Comparison of ENCODE assay signal across 8 mouse cellular contexts in the genomic region with DNA sequence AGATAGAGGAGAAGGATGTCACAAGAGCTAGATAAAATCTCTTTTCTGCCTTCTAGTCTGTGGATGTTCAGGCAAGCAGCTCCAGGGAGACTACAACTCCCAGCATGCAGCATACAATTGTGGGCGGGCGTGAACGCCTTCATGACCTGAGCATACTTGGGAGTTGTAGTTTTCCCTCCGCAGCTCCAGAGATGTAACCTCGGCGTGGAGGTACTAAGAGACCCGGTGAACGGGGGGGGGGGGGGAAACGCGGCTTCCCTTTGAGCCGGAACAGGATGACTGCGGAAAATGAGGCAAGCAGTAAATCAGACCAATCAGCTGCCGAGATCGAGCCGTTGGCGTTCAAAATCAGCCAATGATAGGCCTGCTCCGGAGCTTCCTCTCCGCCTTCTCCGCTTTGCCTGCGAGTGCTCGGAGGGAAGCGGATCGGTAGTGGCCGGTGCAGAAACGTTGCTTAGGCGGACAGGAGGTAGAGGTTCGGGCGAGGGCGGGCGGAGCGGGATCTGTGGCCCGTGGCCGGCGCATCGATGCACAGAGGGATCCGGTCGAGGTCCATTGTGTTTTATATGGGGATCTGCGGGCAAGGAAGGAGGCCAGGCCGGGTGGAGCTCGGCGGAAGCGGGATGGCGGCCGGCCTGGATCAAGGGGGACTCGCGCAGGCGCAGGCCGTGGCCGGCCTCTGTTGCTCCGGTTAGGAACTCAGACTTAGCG. TPM values are rescaled to one million over a fixed set of nuclear protein-coding genes. Genes with fewer than 3 reads are reported as not detected.
A peak's percentile ranks its signal among the peaks of the same experiment; 100 is the strongest.
DNase-seq lines count a peak whose midpoint lies in the region; ATAC-seq and TF ChIP-seq lines count a peak whose summit lies in the region.

TSS of gene Bub3 (plus strand) at position 237 of the 711 bp plus-strand sequence.

- peaks cover 39% of the 10 kb centered on the region for H3K4me1 ChIP-seq in hindbrain, embryonic 13.5 days (replicated peaks)

- peak within 1 kb of the TSS; percentile 88 for H3K9ac ChIP-seq in hindbrain, embryonic 13.5 days

- H3K27ac ChIP-seq in hindbrain, embryonic 13.5 days, result peak within 1 kb of the TSS; percentile 94

- no peaks in the 10 kb centered on the region for H3K27me3 ChIP-seq in Patski
- H3K27me3 ChIP-seq in hindbrain, embryonic 13.5 days, result peaks cover 43% of the 10 kb centered on the region

- whole genome bisulfite sequencing in hindbrain, embryonic 13.5 days, result under 1% methylated on average over 45 of the region's 51 CpGs

- H3K36me3 ChIP-seq in hindbrain, embryonic 13.5 days, result peaks cover 27% of the 10 kb centered on the region

- H3K4me2 ChIP-seq in hindbrain, embryonic 13.5 days, result peak within 1 kb of the TSS; percentile 86

- POLR2A ChIA-PET in Patski (lab: Charles Lee), result interaction anchor here (0.8 kb wide), 1 partner anchor 615 kb away, joined by 3 read pairs; no protein-coding TSS in a partner anchor

- in situ Hi-C loops in Patski (cut with MboI; ENCODE audit: low pct_unique_long_range_greater_than_20kb), result loop anchor here (25.0 kb wide), 1 partner anchor 1002 kb away; no protein-coding TSS in a partner anchor

- CTCF ChIA-PET in Patski (lab: Charles Lee), result interaction anchor here (1.9 kb wide), 1 partner anchor 20 kb away, joined by 6 read pairs; no protein-coding TSS in a partner anchor

- ATAC-seq in Patski, result peak; percentile 95
- peak; percentile 94 for ATAC-seq in hindbrain, embryonic 13.5 days (ENCODE audit: low FRiP score)

- DNase-seq in Patski (ENCODE audit: low read depth, low spot score), result peak; percentile 85
- peak; percentile 91 to 94 for DNase-seq in cerebellum, postnatal 14 days
- DNase-seq in frontal cortex, postnatal 14 days (ENCODE audit: low spot score in 2 of 2), result peak; percentile 87 to 91
- peak; percentile 69 to 83 for DNase-seq in layer of hippocampus, postnatal 25 days (ENCODE audit: extremely low spot score in 1 of 2, low spot score in 1 of 2)
- DNase-seq in lung, postnatal 25 days (ENCODE audit: low spot score), result peak; percentile 95
- peak; percentile 97 for DNase-seq in retina, embryonic 14.5 days (ENCODE audit: low spot score)
- peak; percentile 88 for DNase-seq in thymus, postnatal 4 days

- no peak for TF ChIP-seq CTCF in Patski (IDR thresholded peaks at IDR 0.05)

- H3K9me3 ChIP-seq in hindbrain, embryonic 13.5 days, result no peaks in the 10 kb centered on the region

- H3K4me3 ChIP-seq in hindbrain, embryonic 13.5 days, result peak within 1 kb of the TSS; percentile 72

RNA-seq across cellular contexts. Expression of gene Bub3, which starts in this region (rescaled TPM):
- polyA plus RNA-seq in Patski (2021), result 137 TPM
- 178 and 200 TPM in 2 replicates for polyA plus RNA-seq in hindbrain, embryonic 13.5 days (2015; fragmentation: Nextera tagmentation; extraction: Ambion mirVana)
- total RNA-seq in layer of hippocampus, postnatal 25 days (2021), result 10 to 100 TPM; 56.3 to 57.6 TPM

Comparison
In these comparisons a context has a peak if more than half of its experiments do, and no peak if none do; other contexts are left out.
1. Peak in every context shown above with its lines: DNase-seq, ATAC-seq, H3K4me3 ChIP-seq and H3K27ac ChIP-seq.